Mouse (Mus musculus): ENCODE data around the gene Gzmm. TPM values are rescaled to one million over a fixed set of nuclear protein-coding genes. Genes with fewer than 3 reads are reported as not detected.
A peak's percentile ranks its signal among the peaks of the same experiment; 100 is the strongest.

Gzmm gene
- polyA plus RNA-seq, 1 experiment from 2014 or later: 0.13 TPM

- DNase-seq (no peak), ATAC-seq (no peak)
- Histone ChIP-seq H3K4me2 (ENCODE audit: low read depth, low read length) (peak overlapping the region; percentile 77), H3K9ac (replicated peaks) (peak overlapping the region; percentile 87), H3K4me3 (ENCODE audit: low read depth, low read length) (0 out of 2 replicates have a peak overlapping the region, but pooled peaks have one; percentile 85), H3K4me1 (ENCODE audit: insufficient read depth) (peaks cover 43% of the 10 kb centered on the region), H3K36me3 (replicated peaks; ENCODE audit: insufficient read depth, low read length) (peaks cover 61% of the 10 kb centered on the region), H3K9me3 (ENCODE audit: low read length) (no peaks in the 10 kb centered on the region), H3K27me3 (ENCODE audit: insufficient read depth, low read length) (no peaks in the 10 kb centered on the region), H3K27ac (ENCODE audit: low read depth) (peak overlapping the region; percentile 79; the same call in 1 of the 2 replicates)
- 57% methylated on average over 4 of the region's 4 CpGs for WGBS (ENCODE audit: insufficient replicate concordance)
- TF ChIP-seq CTCF (IDR thresholded peaks at IDR 0.05; ENCODE audit: low read depth) (no peak), EP300 (IDR thresholded peaks at IDR 0.05; ENCODE audit: low read depth) (no peak)
These were observed 18.9 kb downstream of the Gzmm start for GRCm38 (mm10) chr10:79707759-79708158.

GRCm38 (mm10) chr10:79708668-79709067 lies 19.8 kb downstream of the Gzmm start:
- no peaks in the 10 kb centered on the region for H3K27me3 ChIP-seq (ENCODE audit: insufficient read depth, low read length)

GRCm38 (mm10) chr10:79709307-79709706 lies 20.5 kb downstream of the Gzmm start:
- 50% methylated on average over 7 of the region's 7 CpGs for WGBS (ENCODE audit: insufficient replicate concordance)
- H3K9ac ChIP-seq (replicated peaks): no peak overlapping the region
- ATAC-seq (no peak), DNase-seq (no peak)
- H3K4me2 ChIP-seq (ENCODE audit: low read depth, low read length): peak overlapping the region; percentile 13
- peaks cover 61% of the 10 kb centered on the region for H3K36me3 ChIP-seq (replicated peaks; ENCODE audit: insufficient read depth, low read length)
- H3K27me3 ChIP-seq (ENCODE audit: insufficient read depth, low read length): 0 out of 2 replicates have a peak, but pooled peaks cover 3% of the 10 kb centered on the region
- H3K9me3 ChIP-seq (ENCODE audit: low read length): no peaks in the 10 kb centered on the region
- H3K4me3 ChIP-seq (ENCODE audit: low read depth, low read length): no peak overlapping the region
- TF ChIP-seq EP300 (IDR thresholded peaks at IDR 0.05; ENCODE audit: low read depth) (no peak), CTCF (IDR thresholded peaks at IDR 0.05; ENCODE audit: low read depth) (no peak)
- peaks cover 46% of the 10 kb centered on the region for H3K4me1 ChIP-seq (ENCODE audit: insufficient read depth)
- H3K27ac ChIP-seq (ENCODE audit: low read depth): no peak overlapping the region

More at GRCm38 (mm10) chr10:79708668-79709067, 19.8 kb downstream of the Gzmm start:
- Histone ChIP-seq H3K4me3 (ENCODE audit: low read depth, low read length) (no peak overlapping the region), H3K9me3 (ENCODE audit: low read length) (no peaks in the 10 kb centered on the region), H3K36me3 (replicated peaks; ENCODE audit: insufficient read depth, low read length) (peaks cover 61% of the 10 kb centered on the region), H3K9ac (replicated peaks) (0 out of 2 replicates have a peak overlapping the region, but pooled peaks have one; percentile 34), H3K4me1 (ENCODE audit: insufficient read depth) (peaks cover 47% of the 10 kb centered on the region), H3K27ac (ENCODE audit: low read depth) (no peak overlapping the region), H3K4me2 (ENCODE audit: low read depth, low read length) (peak overlapping the region; percentile 13; the same call in 1 of the 2 replicates)
- ATAC-seq (no peak), DNase-seq (no peak)
- WGBS (ENCODE audit: insufficient replicate concordance): 92% methylated on average over 21 of the region's 21 CpGs
- no peak for TF ChIP-seq CTCF (IDR thresholded peaks at IDR 0.05; ENCODE audit: low read depth)
- TF ChIP-seq EP300 (IDR thresholded peaks at IDR 0.05; ENCODE audit: low read depth): no peak

- no peak for DNase-seq
- no peak for TF ChIP-seq EP300 (IDR thresholded peaks at IDR 0.05; ENCODE audit: low read depth)
- TF ChIP-seq CTCF (IDR thresholded peaks at IDR 0.05; ENCODE audit: low read depth): peak; percentile 67
- peaks cover 51% of the 10 kb centered on the region for H3K36me3 ChIP-seq (replicated peaks; ENCODE audit: insufficient read depth, low read length)
- H3K4me2 ChIP-seq (ENCODE audit: low read depth, low read length): no peak overlapping the region
- H3K27ac ChIP-seq (ENCODE audit: low read depth): peak overlapping the region; percentile 17; the same call in 1 of the 2 replicates
- peaks cover 32% of the 10 kb centered on the region for H3K4me1 ChIP-seq (ENCODE audit: insufficient read depth)
- H3K9me3 ChIP-seq (ENCODE audit: low read length): no peaks in the 10 kb centered on the region
- peak; percentile 37 for ATAC-seq
- no peak overlapping the region for H3K4me3 ChIP-seq (ENCODE audit: low read depth, low read length)
- WGBS (ENCODE audit: insufficient replicate concordance): 86% methylated on average over 1 of the region's 1 CpGs
- peaks cover 26% of the 10 kb centered on the region for H3K27me3 ChIP-seq (ENCODE audit: insufficient read depth, low read length)
- no peak overlapping the region for H3K9ac ChIP-seq (replicated peaks)
These were observed 23.2 kb downstream of the Gzmm start for GRCm38 (mm10) chr10:79712029-79712428.

- ATAC-seq: peak; percentile 93
- WGBS (ENCODE audit: insufficient replicate concordance): 16% methylated on average over 5 of the region's 6 CpGs
- peaks cover 31% of the 10 kb centered on the region for H3K4me1 ChIP-seq (ENCODE audit: insufficient read depth)
- peak; percentile 91 for TF ChIP-seq EP300 (IDR thresholded peaks at IDR 0.05; ENCODE audit: low read depth)
- TF ChIP-seq CTCF (IDR thresholded peaks at IDR 0.05; ENCODE audit: low read depth): peak; percentile 91
- peak overlapping the region; percentile 48 for H3K4me2 ChIP-seq (ENCODE audit: low read depth, low read length)
- peaks cover 46% of the 10 kb centered on the region for H3K36me3 ChIP-seq (replicated peaks; ENCODE audit: insufficient read depth, low read length)
- peak overlapping the region; percentile 26; the same call in 1 of the 2 replicates for H3K9ac ChIP-seq (replicated peaks)
- no peak overlapping the region for H3K4me3 ChIP-seq (ENCODE audit: low read depth, low read length)
- peak overlapping the region; percentile 71 for H3K27ac ChIP-seq (ENCODE audit: low read depth)
- peaks cover 32% of the 10 kb centered on the region for H3K27me3 ChIP-seq (ENCODE audit: insufficient read depth, low read length)
- DNase-seq: peak; percentile 93
- no peaks in the 10 kb centered on the region for H3K9me3 ChIP-seq (ENCODE audit: low read length)
These were observed 23.8 kb downstream of the Gzmm start for GRCm38 (mm10) chr10:79712499-79713126.

GRCm38 (mm10) chr10:79713163-79713562 lies 24.3 kb downstream of the Gzmm start:
- no peak for TF ChIP-seq CTCF (IDR thresholded peaks at IDR 0.05; ENCODE audit: low read depth)
- no peak for TF ChIP-seq EP300 (IDR thresholded peaks at IDR 0.05; ENCODE audit: low read depth)

More at GRCm38 (mm10) chr10:79713163-79713562, 24.3 kb downstream of the Gzmm start:
- H3K27me3 ChIP-seq (ENCODE audit: insufficient read depth, low read length): peaks cover 38% of the 10 kb centered on the region
- peaks cover 27% of the 10 kb centered on the region for H3K4me1 ChIP-seq (ENCODE audit: insufficient read depth)
- peak overlapping the region; percentile 26; the same call in 1 of the 2 replicates for H3K9ac ChIP-seq (replicated peaks)
- WGBS (ENCODE audit: insufficient replicate concordance): 48% methylated on average over 1 of the region's 1 CpGs
- peaks cover 41% of the 10 kb centered on the region for H3K36me3 ChIP-seq (replicated peaks; ENCODE audit: insufficient read depth, low read length)
- H3K27ac ChIP-seq (ENCODE audit: low read depth): peak overlapping the region; percentile 71
- ATAC-seq (no peak), DNase-seq (no peak)
- H3K9me3 ChIP-seq (ENCODE audit: low read length): no peaks in the 10 kb centered on the region
- H3K4me3 ChIP-seq (ENCODE audit: low read depth, low read length): no peak overlapping the region
- H3K4me2 ChIP-seq (ENCODE audit: low read depth, low read length): peak overlapping the region; percentile 48; the same call in 1 of the 2 replicates
